9 mouse cellular contexts compared by ENCODE assay signal in the genomic region with DNA sequence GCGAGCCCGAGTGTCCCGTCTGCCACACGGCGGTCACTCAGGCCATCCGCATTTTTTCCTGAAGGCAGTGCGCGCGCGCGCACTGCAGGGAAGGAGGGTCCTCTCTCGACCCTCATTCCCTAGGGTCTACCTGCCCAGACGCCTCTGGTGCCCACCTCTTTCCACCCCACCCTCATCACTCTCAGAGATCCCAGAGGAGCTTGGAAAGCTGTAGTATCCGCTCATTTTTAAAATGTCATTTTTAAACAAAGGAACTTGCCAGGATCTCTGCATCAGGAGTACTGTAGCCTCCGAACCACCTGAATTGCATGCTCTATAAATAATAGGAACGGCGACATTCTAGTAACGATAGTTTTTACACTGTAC. TPM values are rescaled to one million over a fixed set of nuclear protein-coding genes. Genes with fewer than 3 reads are reported as not detected.
A peak's percentile ranks its signal among the peaks of the same experiment; 100 is the strongest.
DNase-seq lines count a peak whose midpoint lies in the region; ATAC-seq and TF ChIP-seq lines count a peak whose summit lies in the region.
"Had no signal": no experiment of that assay in that cellular context is flagged by ENCODE, and none has a peak within 500 bp of the region (broad histone marks: within the 10 kb centered on the region; RNA-seq: fewer than 3 reads in every experiment).

No protein-coding gene starts in this region.

- peaks cover 12% of the 10 kb centered on the region for H3K4me1 ChIP-seq in kidney, embryonic 14.5 days (ENCODE audit: control insufficient read depth, insufficient read depth, low read length)
- no peaks in the 10 kb centered on the region; the same call in 1 of the 2 replicates for H3K4me1 ChIP-seq in embryonic facial prominence, embryonic 14.5 days (ENCODE audit: control insufficient read depth, insufficient read depth, low read length)
- no peaks in the 10 kb centered on the region for H3K4me1 ChIP-seq in hindbrain, postnatal 0 days (ENCODE audit: insufficient read depth, low read length)
- H3K4me1 ChIP-seq in midbrain, embryonic 15.5 days, result peaks cover 20% of the 10 kb centered on the region

- peak overlapping the region; percentile 98 for H3K4me3 ChIP-seq in kidney, embryonic 14.5 days (ENCODE audit: low read length)
- peak overlapping the region; percentile 96 for H3K4me3 ChIP-seq in embryonic facial prominence, embryonic 14.5 days (ENCODE audit: low read depth, low read length)
- peak overlapping the region; percentile 94 for H3K4me3 ChIP-seq in hindbrain, postnatal 0 days (ENCODE audit: low read length)
- peak overlapping the region; percentile 92 for H3K4me3 ChIP-seq in midbrain, embryonic 15.5 days

- ATAC-seq in kidney, embryonic 14.5 days (ENCODE audit: low FRiP score, low TSS enrichment), result no peak
- ATAC-seq in embryonic facial prominence, embryonic 14.5 days (ENCODE audit: low read depth), result no peak
- ATAC-seq in hindbrain, postnatal 0 days, result no peak
- ATAC-seq in midbrain, embryonic 15.5 days (replicated peaks), result no peak

- peaks cover 20% of the 10 kb centered on the region for H3K36me3 ChIP-seq in kidney, embryonic 14.5 days (ENCODE audit: control insufficient read depth, insufficient read depth, low read length)
- H3K36me3 ChIP-seq in embryonic facial prominence, embryonic 14.5 days (ENCODE audit: control insufficient read depth, insufficient read depth, low read length), result peaks cover 26% of the 10 kb centered on the region
- H3K36me3 ChIP-seq in hindbrain, postnatal 0 days (ENCODE audit: insufficient read depth, low read length), result no peaks in the 10 kb centered on the region
- H3K36me3 ChIP-seq in midbrain, embryonic 15.5 days (replicated peaks), result peaks cover 11% of the 10 kb centered on the region; the same call in 1 of the 2 replicates
- H3K36me3 ChIP-seq: G1E had no signal

- no peaks in the 10 kb centered on the region for H3K27me3 ChIP-seq in kidney, embryonic 14.5 days (ENCODE audit: control insufficient read depth, insufficient read depth, low read length)
- H3K27me3 ChIP-seq in embryonic facial prominence, embryonic 14.5 days (replicated peaks; ENCODE audit: control insufficient read depth, insufficient read depth, low read length), result no peaks in the 10 kb centered on the region
- H3K27me3 ChIP-seq in hindbrain, postnatal 0 days (ENCODE audit: insufficient read depth, low read length), result no peaks in the 10 kb centered on the region
- no peaks in the 10 kb centered on the region for H3K27me3 ChIP-seq in midbrain, embryonic 15.5 days (replicated peaks)

- WGBS in kidney, embryonic 14.5 days, result 19% methylated on average over 18 of the region's 18 CpGs
- 9% methylated on average over 18 of the region's 18 CpGs for WGBS in embryonic facial prominence, embryonic 14.5 days
- WGBS in hindbrain, postnatal 0 days, result 8% methylated on average over 18 of the region's 18 CpGs
- 6% methylated on average over 18 of the region's 18 CpGs for WGBS in midbrain, embryonic 15.5 days

- TF ChIP-seq CTCF in hindbrain, postnatal 0 days (IDR thresholded peaks at IDR 0.05; ENCODE audit: low read depth), result no peak

- no peak overlapping the region for H3K27ac ChIP-seq in kidney, embryonic 14.5 days (ENCODE audit: low read depth, low read length)
- peak overlapping the region; percentile 100 for H3K27ac ChIP-seq in embryonic facial prominence, embryonic 14.5 days (replicated peaks; ENCODE audit: low read depth, low read length)
- H3K27ac ChIP-seq in hindbrain, postnatal 0 days, result peak overlapping the region; percentile 100
- peak overlapping the region; percentile 100 for H3K27ac ChIP-seq in midbrain, embryonic 15.5 days

- H3K9ac ChIP-seq in kidney, embryonic 14.5 days (ENCODE audit: low read depth, low read length), result peak overlapping the region; percentile 98; the same call in 1 of the 2 replicates
- peak overlapping the region; percentile 99 for H3K9ac ChIP-seq in embryonic facial prominence, embryonic 14.5 days (ENCODE audit: low read depth, low read length)
- H3K9ac ChIP-seq in hindbrain, postnatal 0 days (replicated peaks; ENCODE audit: low read length), result peak overlapping the region; percentile 93
- H3K9ac ChIP-seq in midbrain, embryonic 15.5 days, result peak overlapping the region; percentile 100

- no peak for DNase-seq in kidney, adult 11 months
- no peak for DNase-seq in embryonic facial prominence, embryonic 14.5 days (ENCODE audit: low spot score)
- DNase-seq in hindbrain, postnatal 0 days (ENCODE audit: low spot score), result no peak
- no peak for DNase-seq in ovary, postnatal 14 days (ENCODE audit: low spot score)
- DNase-seq in urinary bladder, postnatal 25 days (ENCODE audit: low spot score), result no peak
- no peak for DNase-seq in adipocyte (ENCODE audit: low spot score)

- no peaks in the 10 kb centered on the region for H3K9me3 ChIP-seq in kidney, embryonic 14.5 days (ENCODE audit: control insufficient read depth, low read length)
- no peaks in the 10 kb centered on the region for H3K9me3 ChIP-seq in embryonic facial prominence, embryonic 14.5 days (ENCODE audit: control insufficient read depth, low read length)
- H3K9me3 ChIP-seq in hindbrain, postnatal 0 days (ENCODE audit: low read length), result no peaks in the 10 kb centered on the region
- no peaks in the 10 kb centered on the region for H3K9me3 ChIP-seq in midbrain, embryonic 15.5 days

- peak overlapping the region; percentile 77 for H3K4me2 ChIP-seq in kidney, embryonic 14.5 days (replicated peaks; ENCODE audit: low read depth, low read length)
- peak overlapping the region; percentile 91 for H3K4me2 ChIP-seq in embryonic facial prominence, embryonic 14.5 days (ENCODE audit: low read depth, low read length)
- H3K4me2 ChIP-seq in hindbrain, postnatal 0 days (ENCODE audit: low read depth, low read length), result peak overlapping the region; percentile 77
- peak overlapping the region; percentile 88 for H3K4me2 ChIP-seq in midbrain, embryonic 15.5 days

RNA-seq across cellular contexts. Expression of gene Mex3b, which starts 3.0 kb away (rescaled TPM):
- polyA plus RNA-seq in kidney, embryonic 14.5 days (2014; fragmentation: Nextera tagmentation; extraction: Ambion mirVana), result 14.3 and 16.3 TPM in 2 replicates
- 19.3 and 22.6 TPM in 2 replicates for polyA plus RNA-seq in embryonic facial prominence, embryonic 14.5 days (2014; fragmentation: Nextera tagmentation; extraction: Ambion mirVana)
- total RNA-seq in hindbrain, postnatal 0 days (2014; rRNA removed), result 91.3 and 92.0 TPM in 2 replicates
- 14.1 and 15.8 TPM in 2 replicates for polyA plus RNA-seq in hindbrain, postnatal 0 days (2015; fragmentation: Nextera tagmentation; extraction: Ambion mirVana)
- 33.1 and 33.6 TPM in 2 replicates for polyA plus RNA-seq in midbrain, embryonic 15.5 days (2015; fragmentation: Nextera tagmentation; extraction: Ambion mirVana)
